Mouse (Mus musculus) cerebellum, adult (tissue): Measurements from ENCODE around the gene Olfr725.

ENCODE experiments used
- ATAC-seq: cut with Nextera tagmentation; 2 replicates; pipeline ENCODE4 v1.9.2; 2017; ENCODE audit warnings: mild to moderate bottlenecking, moderate library complexity, mixed read lengths; ENCODE audit not compliant: insufficient number of reproducible peaks, low FRiP score, low TSS enrichment

The Olfr725 gene

GRCm38 (mm10) chr14:50040275-50040674 lies at the start of gene Olfr725:
Gene Olfr725 (minus strand): TSS chr14:50040375.
- no peak for ATAC-seq

- peak; percentile 60; the same call in 1 of the 2 replicates for ATAC-seq
Measured at GRCm38 (mm10) chr14:50062733-50063104, 22.5 kb upstream of the Olfr725 start.

GRCm38 (mm10) chr14:50061955-50062732 lies 22.0 kb upstream of the Olfr725 start:
- ATAC-seq, result peak; percentile 100

- ATAC-seq, result peak; percentile 27; the same call in 1 of the 2 replicates
Measured at GRCm38 (mm10) chr14:50061590-50061954, 21.4 kb upstream of the Olfr725 start.

GRCm38 (mm10) chr14:50061179-50061578 lies 21.0 kb upstream of the Olfr725 start:
- ATAC-seq, result no peak

GRCm38 (mm10) chr14:50032041-50032440 lies 8.1 kb downstream of the Olfr725 start:
- no peak for ATAC-seq

GRCm38 (mm10) chr14:50031356-50031755 lies 8.8 kb downstream of the Olfr725 start:
- no peak for ATAC-seq

GRCm38 (mm10) chr14:50026371-50026770 lies 13.8 kb downstream of the Olfr725 start:
- ATAC-seq, result no peak
